Mouse (Mus musculus) layer of hippocampus, adult 11-12 months (tissue): Measurements from ENCODE around the gene Atl3.

Experiments
- DNase-seq: peaks from one replicate; pipeline ENCODE4 v3.0.0; 2022; ENCODE audit warnings: low spot score

Atl3 gene

GRCm38 (mm10) chr19:7500701-7501100, 6.9 kb downstream of the Atl3 start:
- no peak for DNase-seq

GRCm38 (mm10) chr19:7502432-7502831, 8.6 kb downstream of the Atl3 start:
- DNase-seq: no peak

GRCm38 (mm10) chr19:7506321-7506720, 12.5 kb downstream of the Atl3 start:
- no peak for DNase-seq

- DNase-seq: no peak
These were observed 14.2 kb downstream of the Atl3 start for GRCm38 (mm10) chr19:7508026-7508425.

GRCm38 (mm10) chr19:7516437-7516836, 22.6 kb downstream of the Atl3 start:
- no peak for DNase-seq

GRCm38 (mm10) chr19:7521619-7522018, 27.8 kb downstream of the Atl3 start:
- no peak for DNase-seq

- no peak for DNase-seq
These were observed 29.0 kb downstream of the Atl3 start for GRCm38 (mm10) chr19:7522856-7523255.

GRCm38 (mm10) chr19:7523292-7523691, 29.5 kb downstream of the Atl3 start:
- DNase-seq: no peak

GRCm38 (mm10) chr19:7523781-7524180, 29.9 kb downstream of the Atl3 start:
- no peak for DNase-seq

GRCm38 (mm10) chr19:7524879-7525278, 31.0 kb downstream of the Atl3 start:
- no peak for DNase-seq

- peak; percentile 71 for DNase-seq
These were observed 35.0 kb downstream of the Atl3 start for GRCm38 (mm10) chr19:7528639-7529428.

GRCm38 (mm10) chr19:7531906-7532305, 38.1 kb downstream of the Atl3 start:
- no peak for DNase-seq

- no peak for DNase-seq
These were observed 40.1 kb downstream of the Atl3 start for GRCm38 (mm10) chr19:7533891-7534290.

GRCm38 (mm10) chr19:7548924-7549323, 55.1 kb downstream of the Atl3 start:
- DNase-seq: no peak

- no peak for DNase-seq
These were observed 57.9 kb downstream of the Atl3 start for GRCm38 (mm10) chr19:7551550-7552300.

- DNase-seq: no peak
These were observed 58.4 kb downstream of the Atl3 start for GRCm38 (mm10) chr19:7552301-7552673.

- DNase-seq: no peak
These were observed 59.6 kb downstream of the Atl3 start for GRCm38 (mm10) chr19:7553441-7553840.

- DNase-seq: no peak
These were observed 61.0 kb downstream of the Atl3 start for GRCm38 (mm10) chr19:7554881-7555280.

GRCm38 (mm10) chr19:7556641-7557040, 62.8 kb downstream of the Atl3 start:
- no peak for DNase-seq

GRCm38 (mm10) chr19:7557328-7557822, 63.5 kb downstream of the Atl3 start, which contains the start of gene Pla2g16:
Gene Pla2g16, plus strand, starts transcription at chr19:7557459.
- peak; percentile 72 for DNase-seq

- no peak for DNase-seq
These were observed 64.0 kb downstream of the Atl3 start for GRCm38 (mm10) chr19:7557844-7558243.

- no peak for DNase-seq
These were observed 64.8 kb downstream of the Atl3 start for GRCm38 (mm10) chr19:7558675-7559074.

GRCm38 (mm10) chr19:7559986-7560385, 66.1 kb downstream of the Atl3 start:
- no peak for DNase-seq
